Mouse (Mus musculus) MEL (cell line): ENCODE measurements around the gene Wnt6. TPM values are rescaled to one million over a fixed set of nuclear protein-coding genes. Genes with fewer than 3 reads are reported as not detected.

ENCODE experiments used
- DNase-seq: peaks from one replicate; pipeline ENCODE4 v3.0.0; 2011; ENCODE audit warnings: low read depth, low spot score
- H3K27ac ChIP-seq: 2 replicates; pipeline ENCODE4 v1.5.1; 2012; ENCODE audit warnings: low read depth, mild to moderate bottlenecking, control low read depth, low read length, moderate library complexity; ENCODE audit not compliant: control insufficient read depth
- H3K27me3 ChIP-seq, 2 experiments: fragments of 150-350 bp in 1 of 2; sonication (generic) in 1 of 2; 2 replicates each; pipeline ENCODE4 v1.6.1; 2012; ENCODE audit warnings: low read length in 2 of 2, mild to moderate bottlenecking in 2 of 2, improper control_type of control experiment in 1 of 2, moderate library complexity in 1 of 2; ENCODE audit not compliant: insufficient read depth in 2 of 2, control insufficient read depth in 1 of 2
- H3K36me3 ChIP-seq, 2 experiments: 2 replicates each; pipeline ENCODE4 v1.6.1; 2012 to 2014; ENCODE audit warnings: low read length in 2 of 2, improper control_type of control experiment in 1 of 2, inconsistent platforms in 1 of 2, mild to moderate bottlenecking in 1 of 2; ENCODE audit not compliant: insufficient read depth in 2 of 2, control insufficient read depth in 1 of 2
- H3K4me1 ChIP-seq, 2 experiments: fragments of 150-350 bp in 1 of 2; sonication (generic) in 1 of 2; 2 replicates each; pipeline ENCODE4 v1.6.1; 2012; ENCODE audit warnings: low read length in 2 of 2, improper control_type of control experiment in 1 of 2, mild to moderate bottlenecking in 1 of 2; ENCODE audit not compliant: insufficient read depth in 2 of 2, control insufficient read depth in 1 of 2
- H3K4me3 ChIP-seq, 2 experiments: fragments of 150-350 bp in 1 of 2; sonication (generic) in 1 of 2; 2 replicates each; pipeline ENCODE4 v1.5.1; 2012; ENCODE audit warnings: low read depth in 2 of 2, low read length in 2 of 2, mild to moderate bottlenecking in 2 of 2, moderate library complexity in 2 of 2, control low read depth in 1 of 2, improper control_type of control experiment in 1 of 2; ENCODE audit not compliant: control insufficient read depth in 1 of 2, insufficient read depth in 1 of 2
- H3K79me2 ChIP-seq: 2 replicates; pipeline ENCODE4 v1.6.1; 2012; ENCODE audit warnings: mild to moderate bottlenecking, low read length, moderate library complexity; ENCODE audit not compliant: control insufficient read depth, poor library complexity, insufficient read depth
- H3K9ac ChIP-seq: 2 replicates; pipeline ENCODE4 v1.6.1; 2012; ENCODE audit warnings: low read depth, mild to moderate bottlenecking, control low read depth, low read length, moderate library complexity; ENCODE audit not compliant: control insufficient read depth, poor library complexity, severe bottlenecking
- H3K9me3 ChIP-seq: fragments of 150-350 bp; sonication (generic); replicated peaks from 2 replicates; pipeline ENCODE4 v1.6.1; 2012; ENCODE audit warnings: mild to moderate bottlenecking, low read length, improper control_type of control experiment, moderate library complexity; ENCODE audit not compliant: insufficient read depth
- CHD1 ChIP-seq: IDR thresholded peaks from 2 replicates; pipeline ENCODE4 v1.6.1; 2012; ENCODE audit warnings: low read depth, mild to moderate bottlenecking, inconsistent platforms, low read length, improper control_type of control experiment
- CHD2 ChIP-seq: IDR thresholded peaks from 2 replicates; pipeline ENCODE4 v1.6.1; 2011; ENCODE audit warnings: low read length, improper control_type of control experiment
- CTCF ChIP-seq, 3 experiments: IDR thresholded peaks in 2 of 3; conservative IDR thresholded peaks in 1 of 3; 2 replicates each; pipeline ENCODE4 v1.5.1; 2011 to 2012; ENCODE audit warnings: low read length in 3 of 3, low read depth in 2 of 3, mild to moderate bottlenecking in 2 of 3, improper control_type of control experiment in 1 of 3, inconsistent platforms in 1 of 3, mixed read lengths in 1 of 3, moderate library complexity in 1 of 3; ENCODE audit not compliant: control insufficient read depth in 1 of 3, insufficient read depth in 1 of 3, poor library complexity in 1 of 3, severe bottlenecking in 1 of 3
- E2F4 ChIP-seq: IDR thresholded peaks from 2 replicates; pipeline ENCODE4 v1.6.1; 2011; ENCODE audit warnings: low read depth, low read length, improper control_type of control experiment, borderline replicate concordance
- ETS1 ChIP-seq: IDR thresholded peaks from 2 replicates; pipeline ENCODE4 v1.6.1; 2012; ENCODE audit warnings: low read depth, mild to moderate bottlenecking, inconsistent platforms, low read length, improper control_type of control experiment, moderate library complexity
- GABPA ChIP-seq: IDR thresholded peaks from 2 replicates; pipeline ENCODE4 v1.6.1; 2012; ENCODE audit warnings: low read depth, mild to moderate bottlenecking, inconsistent platforms, low read length, improper control_type of control experiment, moderate library complexity
- HCFC1 ChIP-seq: IDR thresholded peaks from 2 replicates; pipeline ENCODE4 v1.6.1; 2012; ENCODE audit warnings: low read depth, mild to moderate bottlenecking, inconsistent platforms, low read length, improper control_type of control experiment, moderate library complexity
- JUND ChIP-seq: IDR thresholded peaks from 2 replicates; pipeline ENCODE4 v1.6.1; 2011; ENCODE audit warnings: low read depth, mild to moderate bottlenecking, improper control_type of control experiment, low read length
- KAT2A ChIP-seq: conservative IDR thresholded peaks from 2 replicates; pipeline ENCODE4 v1.6.1; 2012; ENCODE audit warnings: low read depth, low read length, improper control_type of control experiment, inconsistent platforms
- MEF2A ChIP-seq: IDR thresholded peaks from 2 replicates; pipeline ENCODE4 v1.6.1; 2014; ENCODE audit warnings: low read depth, mild to moderate bottlenecking, inconsistent platforms, low read length, improper control_type of control experiment; ENCODE audit not compliant: poor library complexity, insufficient replicate concordance, severe bottlenecking; ENCODE audit errors: extremely low read depth
- MXI1 ChIP-seq: IDR thresholded peaks from 2 replicates; pipeline ENCODE4 v1.6.1; 2011; ENCODE audit warnings: mild to moderate bottlenecking, low read depth, low read length, improper control_type of control experiment
- MYC ChIP-seq: IDR thresholded peaks from 2 replicates; pipeline ENCODE4 v1.6.1; 2011; ENCODE audit warnings: low read depth, mild to moderate bottlenecking, low read length, improper control_type of control experiment, moderate library complexity
- NRF1 ChIP-seq: IDR thresholded peaks from 2 replicates; pipeline ENCODE4 v1.6.1; 2014; ENCODE audit warnings: low read depth, mild to moderate bottlenecking, inconsistent platforms, low read length, improper control_type of control experiment, moderate library complexity; ENCODE audit not compliant: poor library complexity, insufficient read depth, severe bottlenecking
- POLR2AphosphoS2 ChIP-seq: IDR thresholded peaks from 2 replicates; pipeline ENCODE4 v1.6.1; 2011; ENCODE audit warnings: low read length, improper control_type of control experiment
- POLR2AphosphoS5 ChIP-seq: IDR thresholded peaks from 2 replicates; pipeline ENCODE4 v1.6.1; 2012; ENCODE audit warnings: low read depth, borderline replicate concordance, mild to moderate bottlenecking, inconsistent platforms, low read length, moderate library complexity, mixed read lengths
- RAD21 ChIP-seq: IDR thresholded peaks from 2 replicates; pipeline ENCODE4 v1.6.1; 2011; ENCODE audit warnings: mild to moderate bottlenecking, low read depth, low read length, improper control_type of control experiment
- SIN3A ChIP-seq: IDR thresholded peaks from 2 replicates; pipeline ENCODE4 v1.6.1; 2012; ENCODE audit warnings: low read length, improper control_type of control experiment, inconsistent platforms
- SMC3 ChIP-seq: IDR thresholded peaks from 2 replicates; pipeline ENCODE4 v1.6.1; 2011; ENCODE audit warnings: low read depth, low read length, improper control_type of control experiment
- TAL1 ChIP-seq: IDR thresholded peaks from 2 replicates; pipeline ENCODE4 v1.6.1; 2012; ENCODE audit warnings: mild to moderate bottlenecking, inconsistent platforms, low read length, moderate library complexity, mixed read lengths
- TBP ChIP-seq: IDR thresholded peaks from 2 replicates; pipeline ENCODE4 v1.8.0; 2011; ENCODE audit warnings: low read depth, low read length, improper control_type of control experiment
- USF2 ChIP-seq, 2 experiments: IDR thresholded peaks; 2 replicates each; pipeline ENCODE4 v1.6.1; 2011 to 2012; ENCODE audit warnings: improper control_type of control experiment in 2 of 2, low read length in 2 of 2, borderline replicate concordance in 1 of 2, inconsistent platforms in 1 of 2, low read depth in 1 of 2, mild to moderate bottlenecking in 1 of 2; ENCODE audit not compliant: insufficient read depth in 1 of 2
- ZKSCAN1 ChIP-seq: IDR thresholded peaks from 2 replicates; pipeline ENCODE4 v1.6.1; 2012; ENCODE audit warnings: low read depth, mild to moderate bottlenecking, inconsistent platforms, low read length, improper control_type of control experiment, moderate library complexity
- ZNF384 ChIP-seq: IDR thresholded peaks from 2 replicates; pipeline ENCODE4 v1.6.1; 2012; ENCODE audit warnings: low read depth, mild to moderate bottlenecking, inconsistent platforms, low read length, improper control_type of control experiment
- polyA plus RNA-seq, 2 experiments: library from polyadenylated mRNA; stranded (reverse) in 1 of 2; unstranded in 1 of 2; fragments of >175 nt in 1 of 2; fragments of >200 nt in 1 of 2; gene quantifications; 2 replicates each; pipeline versions ENCODE4 v1.2.1 to v1.2.4; 2012; ENCODE audit warnings: low replicate concordance in 2 of 2, low read depth in 1 of 2; ENCODE audit not compliant: insufficient read length in 2 of 2, insufficient read depth in 1 of 2, missing spikeins in 1 of 2
- total RNA-seq: library from RNA; depleted of rRNA; stranded (reverse); fragments of 300-350 nt; gene quantifications from 2 replicates; pipeline ENCODE4 v1.2.3, GENCODE M21; 2012; rRNA removed

Wnt6 gene
- total RNA-seq (0.20 TPM in 1 of 2 replicates, not detected in the other), polyA plus RNA-seq (not detected)

GRCm38 (mm10) chr1:74771845-74771930, at the start of gene Wnt6:
Gene Wnt6, plus strand, starts transcription at chr1:74771892.
- DNase-seq: no peak
- no peaks in the 10 kb centered on the region for H3K36me3 ChIP-seq
- H3K27me3 ChIP-seq: no peaks in the 10 kb centered on the region
- H3K9me3 ChIP-seq: no peaks in the 10 kb centered on the region
- no peak within 1 kb of the TSS for H3K9ac ChIP-seq
- TF ChIP-seq MEF2A (no peak), E2F4 (no peak), ETS1 (no peak), POLR2AphosphoS2 (no peak), CHD2 (no peak), NRF1 (no peak), KAT2A (no peak), CHD1 (no peak), TBP (no peak), TAL1 (no peak), ZKSCAN1 (no peak)
- TF ChIP-seq, all 39 proteins: peak for 0
- H3K79me2 ChIP-seq: no peaks in the 10 kb centered on the region
- peaks cover 0 to 13% of the 10 kb centered on the region in 2 experiments; a peak in 1 of 4 replicates for H3K4me1 ChIP-seq
- no peak within 1 kb of the TSS for H3K27ac ChIP-seq
- no peak within 1 kb of the TSS for H3K4me3 ChIP-seq

- TF ChIP-seq CTCF (IDR thresholded peaks at IDR 0.05 in 2 of 3, conservative IDR thresholded peaks at IDR 0.05 in 1 of 3; ENCODE audit: control insufficient read depth in 1 of 3, insufficient read depth in 1 of 3, low read depth in 2 of 3, low read length in 3 of 3, poor library complexity in 1 of 3, severe bottlenecking in 1 of 3): peak; percentile 46 to 58 (median 49)
- TF ChIP-seq MYC: no peak
- peak; percentile 17; the same call in 1 of the 2 replicates for TF ChIP-seq RAD21
- TF ChIP-seq, all 39 proteins: peak for 2
- Histone ChIP-seq H3K36me3 (peaks cover 0 to 7% of the 10 kb centered on the region in 2 experiments; a peak in 2 of 4 replicates), H3K4me3 (no peak overlapping the region), H3K27me3 (peaks cover 0 to 2% of the 10 kb centered on the region in 2 experiments; a peak in 2 of 4 replicates), H3K27ac (no peak overlapping the region), H3K79me2 (no peaks in the 10 kb centered on the region), H3K4me1 (peaks cover 0 to 12% of the 10 kb centered on the region in 2 experiments; a peak in 2 of 4 replicates), H3K9me3 (no peaks in the 10 kb centered on the region), H3K9ac (no peak overlapping the region)
- peak; percentile 56 for DNase-seq
These were observed 47.9 kb upstream of the Wnt6 start for GRCm38 (mm10) chr1:74723748-74724147.

GRCm38 (mm10) chr1:74726114-74726513, 45.6 kb upstream of the Wnt6 start:
- no peak for DNase-seq

More at GRCm38 (mm10) chr1:74726114-74726513, 45.6 kb upstream of the Wnt6 start:
- Histone ChIP-seq H3K4me1 (peaks cover 0 to 17% of the 10 kb centered on the region in 2 experiments; a peak in 2 of 4 replicates), H3K27ac (no peak overlapping the region), H3K4me3 (no peak overlapping the region), H3K9ac (no peak overlapping the region), H3K27me3 (no peaks in the 10 kb centered on the region), H3K9me3 (no peaks in the 10 kb centered on the region), H3K36me3 (peaks cover 0 to 15% of the 10 kb centered on the region in 2 experiments; a peak in 2 of 4 replicates), H3K79me2 (no peaks in the 10 kb centered on the region)
- TF ChIP-seq USF2 (IDR thresholded peaks at IDR 0.05; ENCODE audit: borderline replicate concordance in 1 of 2, insufficient read depth in 1 of 2, low read depth in 1 of 2, low read length in 2 of 2): no peak
- no peak for TF ChIP-seq POLR2AphosphoS2
- TF ChIP-seq GABPA: no peak
- no peak for TF ChIP-seq MYC
- TF ChIP-seq HCFC1: no peak
- no peak for TF ChIP-seq CTCF (IDR thresholded peaks at IDR 0.05 in 2 of 3, conservative IDR thresholded peaks at IDR 0.05 in 1 of 3; ENCODE audit: control insufficient read depth in 1 of 3, insufficient read depth in 1 of 3, low read depth in 2 of 3, low read length in 3 of 3, poor library complexity in 1 of 3, severe bottlenecking in 1 of 3)
- no peak for TF ChIP-seq SIN3A
- TF ChIP-seq ZNF384: no peak
- TF ChIP-seq ZKSCAN1: no peak
- no peak for TF ChIP-seq MXI1
- no peak for TF ChIP-seq E2F4
- no peak for TF ChIP-seq KAT2A
- no peak for TF ChIP-seq JUND
- no peak for TF ChIP-seq POLR2AphosphoS5
- no peak for TF ChIP-seq RAD21
- no peak for TF ChIP-seq SMC3
